Mouse (Mus musculus) embryo, embryonic 11 days (tissue): ENCODE results near the gene Ptpre.

ENCODE experiments used
- DNase-seq: peaks from one replicate; pipeline ENCODE4 v3.0.0-alpha.2; 2015

The Ptpre gene

GRCm38 (mm10) chr7:135580306-135581091 lies 43.2 kb downstream of the Ptpre start:
- no peak for DNase-seq

DNA sequence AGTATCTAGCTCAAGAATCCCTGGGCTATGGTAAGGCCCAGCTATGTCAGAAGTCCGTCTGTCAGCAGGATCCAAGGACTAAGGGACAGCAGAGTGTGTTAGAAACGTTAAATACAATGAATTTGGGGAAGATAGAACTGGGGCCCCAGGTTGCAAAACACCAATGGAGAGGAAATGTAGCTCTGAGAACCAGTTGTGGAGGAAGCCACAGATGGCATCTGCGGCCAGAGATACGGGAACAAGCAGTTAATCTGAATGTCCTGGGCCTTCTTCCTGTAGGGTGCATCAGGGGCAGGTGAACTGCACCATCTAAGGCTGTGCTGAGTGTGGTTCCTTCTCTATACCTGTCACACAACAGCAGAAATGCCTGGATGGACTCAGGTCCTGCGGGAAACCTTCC lies 43.8 kb downstream of the Ptpre start:
- no peak for DNase-seq

GRCm38 (mm10) chr7:135585125-135585687 lies 47.9 kb downstream of the Ptpre start:
- DNase-seq: no peak

GRCm38 (mm10) chr7:135586402-135586801 lies 49.1 kb downstream of the Ptpre start:
- DNase-seq: no peak

DNA sequence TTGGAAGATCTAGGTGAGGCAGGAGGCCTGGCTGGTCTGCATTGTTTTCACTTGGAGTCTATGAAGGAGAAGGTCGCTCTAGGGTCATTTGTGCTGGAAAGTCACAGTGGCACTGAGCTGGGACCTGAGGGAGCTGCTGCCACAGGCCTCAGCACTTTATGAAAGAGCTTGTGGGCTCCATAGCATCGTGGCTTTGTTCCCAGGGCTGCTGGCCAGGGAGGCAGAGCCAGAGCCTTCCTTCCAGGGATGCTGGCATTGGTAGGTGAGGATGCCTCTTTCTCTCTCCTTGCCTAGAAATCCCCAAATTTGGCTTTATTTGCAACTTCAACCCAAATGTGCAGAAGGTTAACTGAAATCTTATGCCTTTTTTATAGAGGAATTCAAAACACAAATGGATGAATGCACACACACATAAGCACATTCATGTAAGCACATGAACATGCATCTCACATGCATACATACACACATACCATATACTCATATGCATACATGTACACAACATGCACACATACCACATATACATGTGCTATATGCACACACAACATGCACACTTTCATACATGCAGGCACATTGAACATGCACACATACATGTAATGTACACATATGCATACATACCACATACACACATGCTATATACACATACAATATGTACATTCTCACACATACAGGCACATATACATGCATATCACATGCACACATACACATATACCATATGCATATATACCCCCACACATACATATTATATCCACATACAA lies 50.7 kb downstream of the Ptpre start:
- no peak for DNase-seq

DNA sequence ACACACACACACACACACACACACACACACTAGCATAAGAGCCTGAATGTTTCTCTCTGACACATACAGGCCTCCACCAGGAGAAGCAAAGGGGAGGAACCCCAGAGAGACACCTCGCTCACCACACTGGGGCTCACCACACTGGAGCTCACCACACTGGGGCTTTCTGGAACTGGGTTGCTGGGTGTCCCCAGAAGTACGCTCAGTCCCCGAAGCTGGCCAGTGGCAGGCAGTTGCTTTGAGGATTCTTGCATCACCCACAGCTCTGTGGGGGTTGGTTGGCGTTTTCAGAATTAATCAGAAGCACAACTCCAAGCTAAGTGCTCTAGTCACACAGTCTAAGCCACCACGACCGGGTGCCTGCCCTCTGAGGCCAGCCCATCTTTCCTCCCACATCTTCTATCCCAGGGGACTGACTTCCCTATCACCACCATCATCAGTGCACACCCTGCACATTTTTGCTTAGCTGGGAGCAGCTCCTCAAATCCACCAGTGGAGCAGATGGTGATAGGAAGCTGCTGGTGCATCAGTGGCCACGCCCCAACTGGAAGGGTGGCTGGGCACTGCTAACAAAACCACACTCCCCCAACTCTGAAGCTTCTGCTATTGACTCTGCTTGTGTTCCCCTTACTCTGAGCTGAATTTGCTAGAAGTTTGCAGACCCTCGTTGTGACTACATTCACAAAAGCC lies 51.5 kb downstream of the Ptpre start:
- DNase-seq: no peak

DNA sequence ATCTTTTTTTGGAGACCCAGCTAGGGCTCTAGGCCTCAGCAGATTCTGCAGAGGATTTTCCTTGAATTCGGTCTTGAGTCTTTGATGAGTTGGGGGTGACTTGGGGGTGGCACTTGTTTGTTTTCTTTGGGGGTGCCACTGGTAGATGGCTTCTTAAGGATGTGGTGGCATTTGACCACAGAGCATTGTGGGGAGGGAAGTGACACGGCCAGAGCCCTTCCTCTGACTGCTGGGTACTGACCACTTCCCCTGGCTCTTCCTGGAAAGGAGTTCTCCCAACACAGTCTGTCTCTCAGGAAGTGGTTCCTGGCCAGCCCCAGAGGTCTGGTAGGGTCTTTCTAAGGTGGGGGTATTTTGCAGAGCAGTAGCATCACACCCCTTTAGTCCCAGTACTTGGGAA lies 54.2 kb downstream of the Ptpre start:
- DNase-seq: no peak

- DNase-seq: no peak
Measured at GRCm38 (mm10) chr7:135593286-135593685, 56.0 kb downstream of the Ptpre start.

- DNase-seq: no peak
Measured at GRCm38 (mm10) chr7:135593825-135594224, 56.5 kb downstream of the Ptpre start.

- DNase-seq: no peak
Measured at GRCm38 (mm10) chr7:135594676-135595075, 57.4 kb downstream of the Ptpre start.

DNA sequence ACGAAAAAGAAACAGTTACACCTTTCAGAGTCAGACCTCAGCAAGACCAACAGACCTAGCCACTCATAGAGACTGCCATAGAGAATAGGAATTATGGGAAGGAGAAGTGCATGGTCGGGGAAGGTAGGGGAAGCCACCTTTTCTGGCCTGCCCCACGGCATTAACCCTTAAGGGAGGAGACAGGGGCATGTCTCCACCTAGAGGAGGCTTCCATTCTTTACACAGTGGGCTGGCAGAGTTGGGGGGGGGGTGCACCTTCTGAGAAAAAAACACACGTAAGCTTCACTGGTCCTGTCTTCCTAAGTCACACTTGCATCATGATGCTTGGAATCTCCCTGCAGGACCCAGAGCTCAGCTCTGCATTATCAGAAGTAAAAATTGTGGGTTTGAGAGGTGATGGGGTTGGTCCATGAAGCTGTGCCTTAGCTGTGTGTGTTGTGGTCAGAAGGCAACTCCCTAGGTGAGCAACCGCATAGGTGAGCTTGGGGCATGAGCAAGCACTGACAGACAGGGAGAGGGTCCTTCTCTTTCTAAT lies 58.4 kb downstream of the Ptpre start:
- DNase-seq: no peak

DNA sequence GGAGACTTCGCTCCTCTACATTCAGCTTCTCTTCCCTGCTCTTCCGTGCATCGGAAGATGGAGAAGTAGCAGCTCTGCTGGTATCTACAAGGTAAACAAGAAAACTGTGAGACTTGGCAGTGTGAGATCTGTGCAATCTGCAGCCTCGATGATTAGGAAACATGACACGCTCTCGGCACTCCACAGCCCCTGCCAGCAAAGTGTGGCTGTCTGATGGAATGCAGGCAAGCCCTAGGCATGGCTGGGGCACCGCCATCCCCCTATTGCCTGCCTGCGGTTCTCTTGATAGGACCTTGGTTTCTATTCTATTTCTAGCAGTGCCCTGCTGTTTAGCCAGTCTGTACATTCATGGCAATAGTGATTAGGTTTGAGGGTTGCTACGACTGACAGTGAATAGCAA lies 59.7 kb downstream of the Ptpre start:
- no peak for DNase-seq

DNA sequence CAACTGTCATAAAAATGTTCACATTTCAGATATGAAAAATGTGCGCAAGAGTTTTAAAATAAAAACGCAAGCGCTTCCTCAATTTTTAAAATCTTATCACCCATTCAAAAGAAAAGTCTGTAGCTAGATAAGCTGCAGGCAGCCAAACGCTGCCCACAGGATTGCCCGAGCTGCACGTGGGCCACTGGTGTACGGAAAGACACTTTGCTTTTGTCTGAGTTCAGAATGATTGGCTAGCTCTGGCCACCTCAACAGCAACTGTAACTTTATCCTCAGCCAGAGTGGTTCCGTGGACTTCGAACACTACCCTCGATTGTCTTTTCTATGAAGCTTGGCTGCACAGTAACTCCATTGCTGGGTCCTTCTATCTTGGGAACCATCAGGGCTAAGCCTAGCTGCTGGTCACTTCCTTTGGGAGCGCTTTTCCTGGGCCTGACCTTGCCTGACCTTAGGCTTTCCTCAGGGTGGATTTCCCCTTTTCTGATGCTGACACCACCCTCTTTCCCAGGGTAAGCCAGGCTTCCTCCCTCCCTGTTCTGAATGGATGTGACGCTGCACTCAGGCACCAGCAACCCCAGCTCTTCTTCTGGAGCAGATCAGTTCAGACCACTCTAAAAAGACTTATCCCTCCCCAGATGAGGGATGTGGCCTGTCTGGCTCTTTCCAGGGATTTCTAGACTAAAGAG lies 60.5 kb downstream of the Ptpre start:
- DNase-seq: no peak

DNA sequence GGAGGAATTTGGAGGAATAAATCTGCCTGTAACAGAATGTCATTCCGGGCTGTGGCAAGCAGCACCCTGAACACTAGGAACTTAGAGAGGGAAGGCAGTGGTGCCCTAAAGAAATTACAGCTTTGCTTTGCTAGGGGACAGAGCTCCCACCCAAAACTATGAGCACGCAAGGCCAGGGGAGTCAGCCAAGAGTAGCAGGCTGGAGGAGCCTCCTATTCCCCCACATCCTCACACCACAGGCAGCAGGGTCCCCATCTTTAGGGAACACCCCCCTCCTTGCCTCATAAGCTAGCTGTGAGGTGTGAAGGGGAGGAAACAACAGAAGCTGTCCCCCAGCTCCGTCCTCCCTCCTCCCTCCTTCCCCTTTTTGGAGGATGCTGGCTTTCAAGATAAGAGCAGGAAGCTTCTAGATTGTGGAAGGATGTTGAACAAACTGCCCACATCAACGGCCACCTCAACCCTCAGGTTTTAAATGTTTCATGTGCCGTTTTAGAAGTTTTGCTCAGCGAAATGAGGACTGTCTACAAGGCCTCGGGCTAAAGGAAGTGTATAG lies 61.1 kb downstream of the Ptpre start:
- DNase-seq: no peak

DNA sequence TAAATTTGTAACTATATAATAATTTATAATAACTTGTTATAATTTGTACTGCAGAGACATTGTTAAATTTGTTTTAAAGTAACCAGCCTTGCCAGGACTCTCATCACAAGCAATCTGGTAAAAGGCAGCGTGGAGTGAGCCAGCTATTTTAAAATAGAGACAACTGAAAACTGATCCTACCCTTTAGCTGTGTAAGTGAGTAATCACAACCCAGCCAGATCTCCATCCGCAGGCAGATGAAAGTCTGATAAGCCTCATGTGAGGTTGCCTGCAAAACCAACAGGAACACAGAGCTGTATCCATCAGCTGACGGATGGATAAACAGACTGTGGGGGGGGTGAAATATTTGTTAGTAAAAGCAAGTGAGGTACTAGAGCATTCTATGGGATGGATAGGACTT lies 62.8 kb downstream of the Ptpre start:
- DNase-seq: no peak

DNA sequence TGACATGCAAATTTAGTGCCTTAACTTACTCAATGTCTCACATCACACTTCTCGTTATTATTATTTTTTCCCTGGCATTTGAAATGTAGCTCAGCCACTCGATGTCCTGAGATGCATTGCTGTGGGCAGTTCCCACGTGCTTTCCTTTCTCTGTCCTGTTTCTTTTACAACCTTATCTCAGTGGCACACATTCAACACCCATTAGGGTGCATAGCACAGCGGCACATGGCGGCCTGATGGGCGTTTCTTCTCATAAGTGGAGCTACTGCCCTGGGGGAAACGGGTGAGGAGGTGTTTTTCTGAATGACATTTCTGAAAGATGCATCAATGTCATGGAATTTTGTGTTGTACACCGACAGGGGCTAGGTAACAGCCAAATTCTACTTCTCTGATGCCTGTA lies 64.3 kb downstream of the Ptpre start:
- no peak for DNase-seq

DNA sequence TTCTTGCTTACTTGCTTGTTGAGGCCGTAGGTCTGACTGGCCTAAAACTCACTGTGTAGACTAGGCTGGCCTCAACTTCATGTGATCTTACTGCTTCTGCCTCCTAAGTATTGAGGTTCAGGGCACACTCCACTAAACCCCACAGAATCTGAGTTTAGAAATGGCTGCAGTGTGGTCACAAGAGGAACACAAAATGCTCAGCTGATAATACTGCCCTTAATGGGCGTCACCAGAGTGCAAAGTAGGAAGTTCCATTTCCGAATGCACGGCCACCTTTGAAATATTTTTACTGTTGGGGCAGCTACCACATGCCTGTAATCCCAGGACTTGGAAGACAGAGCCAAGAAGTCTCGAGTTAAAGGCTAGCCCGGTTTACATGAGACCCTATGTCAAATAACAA lies 65.0 kb downstream of the Ptpre start:
- no peak for DNase-seq

DNA sequence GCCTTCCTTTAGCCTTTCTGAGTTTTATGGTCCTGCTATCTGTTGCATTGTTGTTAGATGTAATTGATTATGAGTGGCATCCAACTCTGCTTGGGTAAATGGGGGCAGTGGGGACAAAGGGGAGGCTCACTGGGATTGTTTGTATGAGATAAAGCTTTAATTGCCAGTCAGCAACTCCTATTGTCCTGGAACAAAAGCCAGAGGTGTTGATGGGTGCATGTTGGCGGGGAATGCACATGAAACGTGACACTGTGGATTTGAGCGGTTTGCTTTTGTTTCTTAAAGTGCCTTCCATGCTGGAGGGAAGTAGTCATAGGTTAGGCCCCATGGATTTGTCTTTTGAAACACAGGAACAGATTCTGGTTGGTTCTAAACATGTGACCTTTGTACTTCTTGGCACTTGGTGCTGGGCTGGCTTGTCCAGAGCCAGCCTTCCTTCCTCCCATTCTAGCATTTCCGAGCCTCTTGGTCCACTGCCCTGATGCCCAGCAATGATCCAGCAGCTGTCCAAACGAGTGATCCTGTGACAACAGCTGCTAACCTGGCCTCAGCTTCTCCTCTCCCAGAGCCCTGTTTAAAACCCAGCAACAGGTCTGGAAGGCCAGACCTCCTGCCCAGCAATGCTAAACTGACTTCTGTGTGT lies 65.7 kb downstream of the Ptpre start:
- no peak for DNase-seq

- DNase-seq: no peak
Measured at GRCm38 (mm10) chr7:135605002-135605803, 67.9 kb downstream of the Ptpre start.

GRCm38 (mm10) chr7:135605804-135606072 lies 68.5 kb downstream of the Ptpre start:
- DNase-seq: no peak

DNA sequence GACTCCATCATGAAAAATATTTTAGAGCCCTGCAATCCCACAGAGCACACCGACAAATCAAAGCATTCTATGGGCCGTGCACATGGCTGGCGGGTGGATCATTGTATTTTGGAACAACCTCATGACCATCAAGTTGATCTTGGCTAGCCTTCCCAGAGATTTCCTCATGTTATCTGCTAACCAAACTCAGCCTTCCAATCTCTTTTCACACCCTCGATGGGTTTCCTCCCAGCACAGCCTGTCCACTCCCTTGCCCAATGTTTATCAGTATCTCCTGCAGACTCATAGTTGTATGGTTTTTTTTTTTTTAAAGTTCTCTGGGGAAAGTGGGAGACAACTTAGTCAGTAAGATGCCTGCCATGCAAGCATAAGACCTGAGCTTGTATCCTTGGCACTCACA lies 70.9 kb downstream of the Ptpre start:
- DNase-seq: no peak
